Mouse (Mus musculus): ENCODE data around the gene Phf21a. TPM values are rescaled to one million over a fixed set of nuclear protein-coding genes. Genes with fewer than 3 reads are reported as not detected.
A peak's percentile ranks its signal among the peaks of the same experiment; 100 is the strongest.
"Not testable (repeated sequence)": the region's sequence is repeated elsewhere in the genome, so short reads cannot be mapped to it uniquely, and the experiment has no call there.

Phf21a gene
- total RNA-seq, 2 experiments from 2014 or later, result 97.1 to 126 TPM

DNA sequence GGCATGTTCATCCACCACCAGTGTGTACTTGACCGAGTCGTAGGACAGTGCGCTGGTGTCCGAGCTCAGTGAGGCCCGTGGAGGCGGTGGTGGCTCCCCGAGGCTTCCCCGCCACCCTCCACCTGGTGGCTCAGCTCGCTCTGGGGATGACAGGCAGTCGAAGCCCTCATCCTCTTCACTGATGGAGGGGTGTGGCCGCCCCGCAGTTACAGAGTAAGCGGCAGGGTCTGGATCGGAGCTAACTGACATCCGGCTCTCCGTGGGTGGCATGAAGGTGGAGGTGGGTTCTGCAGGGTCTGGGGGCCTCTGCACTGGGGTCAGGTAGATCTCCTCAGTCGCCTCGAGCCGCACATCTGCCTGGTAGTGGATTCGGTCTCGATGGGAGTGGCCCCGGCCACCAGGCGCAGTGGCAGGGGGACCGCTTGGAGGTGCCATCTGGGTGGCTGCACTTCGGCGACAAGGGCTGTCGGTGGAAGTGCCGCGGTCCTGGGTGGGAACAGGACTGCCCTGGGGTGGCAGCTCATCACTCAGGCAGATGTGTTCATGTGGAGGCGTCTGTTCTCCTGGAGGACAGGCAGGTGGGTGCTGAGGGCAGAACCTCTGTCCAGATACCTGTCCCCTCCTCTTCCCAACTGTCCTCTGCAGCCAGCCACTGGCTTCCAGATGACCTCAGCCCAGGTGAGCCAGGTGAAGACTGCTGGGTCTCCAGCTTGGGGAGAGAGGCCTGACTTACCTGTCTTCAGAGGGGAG is 294.1 kb downstream of the Phf21a start:
- no peak for DNase-seq (ENCODE audit: low spot score in 2 of 2)
- intact Hi-C loops (cut with DNase I), result loop anchor here (5.0 kb wide), 1 partner anchor 45 kb away; the partner anchor contains the start of gene Cry2

DNA sequence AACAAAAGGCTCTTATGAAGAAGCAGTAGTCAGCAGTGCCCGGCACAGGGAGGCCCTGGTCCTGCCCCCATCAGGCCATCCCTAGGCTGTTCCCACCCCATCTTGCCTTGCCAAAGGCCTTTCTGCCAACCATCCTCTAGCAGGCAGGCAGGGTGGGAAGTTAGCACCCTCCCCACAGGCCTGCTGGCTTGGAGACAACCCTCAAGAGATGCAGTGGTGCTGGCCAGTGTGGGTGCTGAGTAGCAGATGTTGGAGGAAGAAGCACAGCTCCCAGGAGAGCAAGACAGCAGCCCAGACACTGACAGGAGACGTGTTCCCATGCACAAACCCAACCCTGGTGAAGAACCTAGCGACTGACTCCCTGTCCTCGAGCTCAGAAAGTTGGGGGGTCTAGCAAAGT is 294.7 kb downstream of the Phf21a start:
- peak; percentile 67 to 73 for DNase-seq (ENCODE audit: low spot score in 2 of 2)
- intact Hi-C loops (cut with DNase I), result loop anchor here (5.0 kb wide), 1 partner anchor 45 kb away; the partner anchor contains the start of gene Cry2

DNA sequence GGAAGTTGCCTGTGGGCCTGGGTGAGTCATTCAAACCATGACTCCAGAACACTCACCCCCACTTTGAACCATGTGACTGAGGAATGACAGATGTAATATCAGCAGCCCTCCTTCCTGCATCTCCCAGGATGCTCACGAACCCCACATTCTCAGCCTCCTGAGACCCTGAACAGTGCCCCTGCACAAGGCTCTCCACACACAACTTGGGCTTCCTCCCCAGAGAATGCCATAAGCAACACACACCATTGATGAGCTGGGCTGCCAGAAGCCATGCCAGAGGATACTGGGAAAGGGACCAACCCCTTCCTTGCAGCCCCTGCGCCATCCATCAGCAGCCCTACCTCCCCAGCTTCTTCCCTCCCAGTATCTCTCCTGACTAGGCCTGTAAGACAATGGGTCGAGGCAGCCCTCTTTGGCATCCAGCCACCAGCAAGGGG is 295.2 kb downstream of the Phf21a start:
- intact Hi-C loops (cut with DNase I), result loop anchor here (5.0 kb wide), 1 partner anchor 44 kb away; the partner anchor contains the start of gene Cry2
- DNase-seq (ENCODE audit: low spot score in 2 of 2), result no peak

DNA sequence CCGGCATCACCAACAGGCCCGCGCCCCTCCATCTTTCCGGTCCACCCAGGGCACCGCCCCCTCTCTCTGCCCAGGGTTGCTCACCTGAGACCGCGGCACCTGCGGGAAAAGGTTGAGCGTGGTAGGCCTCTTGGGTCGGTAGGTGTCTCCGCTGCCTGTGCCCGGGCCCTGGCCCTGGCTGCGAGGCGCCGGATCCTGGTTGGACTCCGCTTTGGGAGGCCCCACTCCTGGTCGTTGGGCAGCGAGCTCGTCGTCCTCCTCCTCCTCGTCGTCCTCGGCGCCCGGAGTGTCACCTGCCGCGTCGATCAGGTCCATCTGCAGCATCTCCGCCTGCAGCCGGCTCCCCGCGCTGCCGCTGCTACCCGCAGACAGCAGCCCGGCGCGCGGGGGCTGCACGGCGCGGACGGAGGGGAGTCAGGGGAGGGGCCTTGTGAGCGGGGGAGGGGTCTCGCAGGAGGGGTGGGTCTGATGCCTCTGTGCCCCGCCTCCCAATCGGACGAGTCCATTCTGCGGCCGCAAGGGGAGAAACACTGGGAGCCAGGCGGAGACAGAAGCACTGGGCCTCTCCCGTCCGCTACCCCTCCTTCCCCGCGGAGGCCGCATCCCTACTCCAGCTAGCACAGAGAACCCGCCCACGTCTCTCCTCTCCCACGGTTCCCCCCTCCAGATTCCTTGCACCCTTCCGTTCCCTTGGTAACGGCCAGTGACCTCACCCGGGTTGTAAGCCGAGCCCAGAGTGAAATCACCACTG is 296.1 kb downstream of the Phf21a start:
- peak; percentile 91 to 92 for DNase-seq (ENCODE audit: low spot score in 2 of 2)
- intact Hi-C loops (cut with DNase I), result loop anchor here (5.0 kb wide), 1 partner anchor 43 kb away; the partner anchor contains the start of gene Cry2

DNA sequence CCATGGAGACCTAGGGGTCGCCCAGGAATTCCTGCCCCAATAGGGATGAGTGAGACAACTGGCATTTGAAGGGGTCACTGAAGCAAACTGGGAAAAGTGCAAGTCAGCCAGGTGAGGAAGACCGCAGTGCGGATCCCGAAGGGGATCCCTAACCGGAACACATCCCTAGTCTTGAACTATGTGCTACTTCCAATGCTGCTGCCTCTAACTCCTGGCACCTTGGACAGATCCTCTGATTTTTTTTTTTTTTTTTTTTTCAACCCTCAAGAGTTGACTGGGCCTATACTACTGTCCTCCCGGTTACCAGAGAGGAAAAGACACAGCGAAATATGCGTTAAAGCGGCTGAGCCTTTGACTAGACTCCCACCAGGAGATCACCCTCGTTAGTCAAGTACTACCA is 296.7 kb downstream of the Phf21a start:
- intact Hi-C loops (cut with DNase I), result loop anchor here (5.0 kb wide), 1 partner anchor 43 kb away; the partner anchor contains the start of gene Cry2
- no peak for DNase-seq (ENCODE audit: low spot score in 2 of 2)

DNA sequence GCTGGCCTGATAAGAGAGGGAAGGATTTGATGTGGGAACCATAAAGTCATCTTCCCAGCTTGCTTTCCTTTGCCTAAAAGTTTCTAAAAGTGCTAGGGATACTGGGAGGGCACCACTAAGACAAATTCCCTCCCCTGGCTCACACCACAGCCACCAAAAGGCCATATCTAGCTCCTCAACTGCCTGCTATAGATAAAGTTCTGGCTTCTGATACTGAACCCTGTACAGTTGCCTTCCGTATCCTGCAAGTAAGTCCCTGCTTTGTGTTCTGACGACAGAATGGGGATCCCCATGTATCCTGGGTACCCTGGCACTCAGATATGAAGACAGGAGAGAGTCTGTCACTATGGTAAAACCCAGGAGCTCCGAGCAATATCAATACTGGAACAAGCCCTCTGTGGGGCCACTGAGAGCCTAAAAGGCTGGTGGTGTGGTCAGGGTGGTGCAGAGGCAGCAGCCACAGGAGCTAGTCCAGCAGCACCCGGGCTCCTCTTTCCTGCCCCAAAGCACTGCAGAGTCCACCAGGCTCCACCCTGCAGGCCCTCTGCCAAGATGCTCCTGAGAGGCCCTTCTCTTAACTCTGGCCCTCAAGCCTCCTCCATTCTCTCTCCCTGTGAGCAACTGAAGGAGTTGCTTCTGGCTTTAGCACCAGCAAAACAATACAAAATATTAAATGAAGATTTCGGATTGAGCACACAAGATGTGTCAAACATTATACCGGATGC is 297.5 kb downstream of the Phf21a start:
- DNase-seq (ENCODE audit: low spot score in 2 of 2), result no peak

DNA sequence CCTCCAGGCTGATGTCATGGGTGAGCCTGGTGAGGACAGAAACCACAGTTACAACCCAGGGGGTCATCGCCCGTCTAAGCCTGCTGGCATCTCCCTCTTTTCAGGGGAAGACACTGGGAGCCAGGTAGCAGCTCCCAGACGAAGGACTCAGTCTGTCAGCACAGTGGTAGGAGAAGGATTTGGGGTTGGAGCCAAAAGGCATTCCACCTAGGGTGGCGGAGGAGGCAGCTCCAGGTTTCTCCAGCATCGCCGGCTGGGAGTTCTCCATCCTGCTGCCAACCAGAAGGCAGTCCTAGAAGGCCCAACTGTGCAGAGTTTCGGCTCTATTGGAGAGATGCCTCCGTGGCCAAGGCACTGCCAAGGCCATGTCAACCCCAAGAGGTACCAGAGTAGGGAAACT is 298.2 kb downstream of the Phf21a start:
- intact Hi-C loops (cut with DNase I), result no loop called here
- DNase-seq (ENCODE audit: low spot score in 2 of 2), result peak in 1 of 2 experiments; percentile 68

More for the DNA sequence above, 297.5 kb downstream of the Phf21a start:
- intact Hi-C loops (cut with DNase I), result no loop called here

DNA sequence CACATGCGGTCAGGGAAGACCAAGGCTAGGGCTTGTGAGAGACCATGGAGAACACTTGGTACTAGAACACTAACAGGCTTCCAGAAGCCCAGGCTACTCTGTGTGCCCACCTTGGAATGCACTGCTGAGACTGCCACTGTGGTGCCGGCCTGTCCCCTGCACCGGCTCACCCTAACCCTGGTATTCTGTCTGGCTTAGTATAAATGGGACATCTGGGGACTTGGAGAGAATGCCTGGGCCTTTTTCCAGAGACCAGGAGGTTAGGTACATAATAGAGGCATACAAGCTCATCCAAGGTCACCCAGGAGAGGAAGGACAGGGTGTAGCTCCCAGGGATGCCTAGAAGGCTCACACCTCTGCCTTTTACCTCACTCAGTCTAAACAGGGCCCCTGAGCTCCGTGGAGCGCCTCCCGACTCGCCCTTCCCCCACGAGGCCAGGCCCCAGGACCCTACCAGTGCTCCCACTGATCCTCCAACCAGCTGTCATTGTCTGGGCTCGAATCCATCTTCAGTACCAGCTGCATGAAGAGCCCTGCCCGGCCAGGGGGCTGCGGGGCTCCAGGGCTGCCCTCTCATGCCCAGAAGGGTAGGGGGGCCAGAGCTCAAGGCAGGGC is 298.9 kb downstream of the Phf21a start:
- DNase-seq (ENCODE audit: low spot score in 2 of 2), result no peak
- intact Hi-C loops (cut with DNase I), result no loop called here

DNA sequence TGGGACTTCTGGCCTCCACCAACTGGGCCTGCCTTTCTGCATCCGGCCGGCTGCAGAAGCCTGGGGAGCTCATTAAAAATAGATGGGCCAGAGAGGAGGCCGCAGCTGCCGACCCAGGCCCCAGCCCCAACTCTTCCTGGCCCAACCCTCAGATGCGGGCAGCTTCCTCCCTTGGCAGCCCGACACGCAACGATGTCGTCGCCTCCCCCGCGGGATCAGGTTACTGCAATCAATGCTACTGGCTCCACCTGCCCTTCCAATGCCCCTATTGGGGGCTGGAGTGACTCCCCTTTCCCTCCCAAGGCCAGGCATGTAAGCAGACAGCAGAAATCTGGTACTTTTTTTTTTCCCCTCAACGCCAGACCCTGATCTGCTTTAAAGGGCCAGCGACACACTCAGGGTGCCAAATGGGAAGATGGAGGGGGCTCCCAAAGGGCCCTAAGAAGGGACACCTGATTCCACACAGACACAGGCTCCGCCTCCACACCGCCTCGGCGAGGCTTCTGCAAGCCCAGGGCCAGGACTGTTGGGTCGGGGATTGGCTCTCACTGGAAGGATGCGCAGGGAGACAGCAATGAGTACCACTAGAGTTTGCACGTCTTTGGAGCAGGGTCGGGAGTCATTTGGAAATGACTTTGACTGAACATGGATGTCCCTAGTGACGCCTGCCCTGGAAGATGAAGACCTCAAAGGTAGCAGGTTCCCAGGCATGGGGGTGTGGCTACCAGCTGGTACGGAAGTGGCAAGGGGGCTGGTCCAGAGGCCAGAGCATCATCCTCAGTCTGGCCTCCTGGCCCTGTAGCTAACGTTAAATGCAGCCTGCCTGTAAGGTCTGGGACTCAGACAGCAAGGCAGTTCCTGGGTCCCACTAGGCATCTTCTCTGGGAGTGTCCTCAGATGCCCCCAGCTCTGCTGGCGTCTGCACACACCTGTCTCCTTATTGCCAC is 299.7 kb downstream of the Phf21a start:
- no peak for DNase-seq (ENCODE audit: low spot score in 2 of 2)
- intact Hi-C loops (cut with DNase I), result no loop called here

DNA sequence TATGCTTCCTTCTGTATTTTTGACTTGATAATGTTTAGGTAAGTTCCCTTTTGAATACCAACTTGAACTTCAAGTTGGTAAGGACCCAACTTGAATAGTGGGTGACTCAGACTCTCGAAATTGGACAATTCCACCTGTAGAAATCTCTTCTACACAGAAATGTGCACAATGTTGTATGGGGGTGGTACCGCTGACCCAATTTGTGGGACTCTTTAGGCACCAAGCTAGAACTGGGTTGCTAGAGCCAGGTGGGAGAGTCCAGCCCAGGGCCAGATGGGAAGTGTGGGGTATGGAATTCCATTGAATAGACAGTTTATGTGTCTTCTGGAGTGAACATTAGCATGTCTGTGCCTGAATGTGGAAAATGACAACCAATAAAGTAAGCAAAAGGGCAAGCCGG is 302.6 kb downstream of the Phf21a start:
- no peak for DNase-seq (ENCODE audit: low spot score in 2 of 2)
- intact Hi-C loops (cut with DNase I), result no loop called here

DNA sequence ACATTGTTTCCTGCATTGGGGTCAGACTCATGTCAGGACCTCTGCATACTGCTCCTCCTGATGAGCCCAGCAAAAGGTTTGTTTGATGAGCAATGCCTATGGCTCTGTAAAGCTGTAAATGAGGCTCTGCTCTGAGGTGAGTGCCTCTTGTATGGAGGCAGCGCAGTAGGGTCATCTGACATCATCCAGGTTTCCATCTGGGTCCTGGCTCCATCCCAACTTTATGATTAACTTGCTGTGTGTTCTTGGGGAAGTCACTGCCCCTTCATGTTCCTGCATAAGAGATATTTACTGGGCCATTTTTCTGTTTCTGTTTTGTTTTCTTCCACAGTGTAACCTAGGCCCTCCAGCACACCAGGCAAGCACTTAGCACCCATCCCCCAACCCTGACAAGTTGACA is 304.5 kb downstream of the Phf21a start:
- intact Hi-C loops (cut with DNase I), result no loop called here
- no peak for DNase-seq (ENCODE audit: low spot score in 2 of 2)

DNA sequence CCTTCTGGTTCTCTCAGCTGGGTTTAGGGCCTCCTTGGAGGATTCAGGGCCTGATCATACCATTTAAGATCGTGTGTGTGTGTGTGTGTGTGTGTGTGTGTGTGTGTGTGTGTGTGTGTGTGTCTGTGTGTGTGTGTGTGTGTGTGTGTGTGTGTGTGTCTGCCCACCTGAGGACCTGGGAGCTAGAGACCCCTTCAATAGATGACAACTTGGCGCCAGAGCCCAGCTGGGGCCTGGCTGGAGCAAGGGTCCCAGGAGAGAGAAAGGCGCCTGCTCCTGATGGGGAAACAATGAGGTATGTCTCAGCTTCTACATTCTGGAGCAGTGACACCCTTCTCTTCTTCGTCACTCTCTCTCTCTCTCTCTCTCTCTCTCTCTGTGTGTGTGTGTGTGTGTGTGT is 307.0 kb downstream of the Phf21a start:
- DNase-seq (ENCODE audit: low spot score in 2 of 2); intact Hi-C loops (cut with DNase I): not testable (repeated sequence)

DNA sequence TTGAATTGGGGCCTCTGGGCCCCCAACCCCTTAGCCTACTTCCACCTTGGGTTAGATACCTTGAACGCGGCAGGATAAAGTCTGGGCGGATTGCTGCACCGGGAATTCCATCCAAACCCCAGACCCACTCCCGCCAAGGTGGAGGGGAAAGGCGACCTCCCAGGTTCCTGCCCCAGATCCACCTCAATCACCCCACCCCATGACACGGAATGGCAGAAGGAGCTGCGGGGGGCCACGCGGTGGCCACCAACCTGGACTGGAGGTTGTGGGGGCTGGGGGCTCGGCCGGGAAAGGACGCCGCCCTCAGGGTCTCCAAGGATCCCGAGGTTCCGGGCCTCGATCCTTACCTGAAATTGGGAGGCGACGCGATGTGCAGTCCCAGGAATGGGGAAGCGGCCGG is 307.8 kb downstream of the Phf21a start:
- intact Hi-C loops (cut with DNase I), result no loop called here
- no peak for DNase-seq (ENCODE audit: low spot score in 2 of 2)

DNA sequence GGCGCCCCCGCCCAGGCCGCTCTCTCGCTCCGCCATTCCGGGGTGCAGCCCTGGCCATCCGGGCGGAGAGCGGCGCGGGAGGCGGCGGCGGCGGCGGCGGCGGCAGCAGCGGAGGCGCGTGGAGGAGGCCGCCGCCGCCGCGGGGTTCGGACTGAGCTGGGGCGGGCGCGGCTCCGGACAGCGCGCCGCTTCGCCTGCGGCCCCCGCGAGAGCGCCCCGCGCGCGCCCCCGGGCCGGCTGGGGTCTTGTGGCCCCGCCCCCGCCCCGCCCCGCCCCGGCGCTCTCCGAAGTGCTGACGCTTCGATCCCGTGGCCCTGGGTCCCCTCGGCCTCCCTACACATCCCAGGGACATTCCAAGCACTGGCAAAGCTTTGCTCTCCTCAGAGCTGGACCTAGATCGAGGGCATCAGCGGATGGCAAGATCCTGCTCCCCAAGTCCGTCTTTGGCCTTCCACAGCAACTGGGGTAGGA is 308.2 kb downstream of the Phf21a start, which contains the start of gene Mapk8ip1:
Gene Mapk8ip1 (minus strand): TSS at position 173 of the 471 bp plus-strand sequence.
- no peak for DNase-seq (ENCODE audit: low spot score in 2 of 2)
- intact Hi-C loops (cut with DNase I), result no loop called here

DNA sequence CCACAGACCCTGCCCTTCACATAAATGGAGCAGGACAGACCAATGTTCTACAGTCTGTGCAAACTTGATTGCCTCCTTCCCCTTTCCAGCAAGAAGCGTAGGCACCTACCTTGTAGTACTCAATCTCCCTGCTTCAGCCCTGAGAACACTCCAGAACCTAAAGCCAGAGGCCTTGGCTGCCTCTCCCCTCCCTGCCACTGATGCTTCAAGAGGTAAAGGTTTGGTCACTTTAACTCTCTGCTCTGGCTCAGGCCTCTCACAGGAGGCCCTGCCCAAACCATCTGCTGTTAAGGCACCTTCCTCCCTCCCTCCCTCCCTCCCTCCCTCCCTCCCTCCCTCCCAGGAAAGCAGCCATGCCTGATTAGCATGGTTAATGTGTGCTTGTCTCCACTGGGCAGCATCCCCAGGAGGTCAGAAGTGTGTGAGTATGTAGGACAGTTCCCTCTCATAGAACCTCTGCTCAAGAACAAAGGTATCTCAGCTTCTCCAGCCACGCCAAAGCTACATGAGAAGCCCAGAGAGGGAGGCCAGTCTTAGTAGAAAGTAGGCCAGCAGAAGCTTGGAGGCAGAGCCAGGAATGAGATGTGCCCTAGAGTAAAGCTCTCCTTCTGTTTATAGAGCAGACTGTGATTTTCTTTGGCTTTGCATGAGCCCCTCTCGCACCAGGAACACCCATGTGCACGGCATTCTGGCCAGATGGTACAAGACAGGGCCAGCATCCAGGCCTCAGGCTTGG is 309.8 kb downstream of the Phf21a start:
- DNase-seq (ENCODE audit: low spot score in 2 of 2), result peak; percentile 57
- intact Hi-C loops (cut with DNase I), result no loop called here

DNA sequence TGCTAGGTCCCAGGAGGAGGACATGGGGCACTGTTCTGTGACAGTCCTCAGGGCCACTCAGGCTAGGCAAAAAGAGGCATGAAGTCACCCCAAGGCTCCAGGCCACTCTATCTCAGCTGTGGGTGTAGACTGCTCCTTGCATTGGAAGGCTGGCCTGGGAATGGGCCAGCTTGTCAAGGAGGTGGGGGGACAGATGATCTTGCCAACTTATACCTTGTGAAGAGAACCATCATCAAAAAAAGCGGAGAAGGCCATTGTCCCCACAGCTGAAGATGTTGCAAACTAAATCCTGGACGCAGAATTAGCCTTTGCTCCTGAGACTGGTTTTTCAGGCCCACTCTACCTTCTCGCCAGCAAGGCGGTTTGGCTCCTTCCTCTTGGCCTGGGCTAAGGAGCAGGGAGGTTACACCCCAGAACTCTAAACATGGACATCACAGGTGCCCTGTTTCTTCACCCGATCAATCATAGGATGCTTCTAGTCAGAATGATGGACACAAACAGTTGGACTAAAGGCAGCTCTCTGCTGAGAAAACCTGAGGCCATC is 310.9 kb downstream of the Phf21a start:
- DNase-seq (ENCODE audit: low spot score in 2 of 2), result no peak
- intact Hi-C loops (cut with DNase I), result no loop called here

DNA sequence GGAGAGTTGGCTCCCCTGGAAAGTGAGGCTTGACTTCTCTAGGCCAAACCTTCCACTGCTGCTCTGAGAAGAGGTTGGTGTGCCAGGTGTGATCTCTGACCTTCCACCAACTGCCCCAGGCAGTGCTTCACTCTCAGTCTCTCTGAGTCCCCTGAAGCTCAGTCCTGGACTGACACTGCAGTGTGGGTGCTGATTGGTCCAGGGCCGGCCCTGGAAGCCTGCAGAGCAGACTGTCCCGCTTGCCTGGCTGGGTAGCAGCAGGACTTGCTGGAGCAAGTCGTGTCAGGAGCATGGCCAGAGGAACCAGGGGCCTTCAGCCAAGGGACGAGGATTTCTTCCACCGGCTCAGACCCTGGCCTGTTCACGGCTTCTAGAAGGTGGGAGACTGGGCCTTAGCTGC is 311.8 kb downstream of the Phf21a start:
- DNase-seq (ENCODE audit: low spot score in 2 of 2), result no peak
- intact Hi-C loops (cut with DNase I), result no loop called here

All from left cerebral cortex, postnatal 36 days (tissue).